Mouse (Mus musculus): ENCODE measurements around the gene Cerkl.

The Cerkl gene

GRCm38 (mm10) chr2:79443401-79443800, 13.2 kb downstream of the Cerkl start:
- in situ Hi-C loops (cut with MboI): no loop called here

- in situ Hi-C loops (cut with MboI): no loop called here
These were observed 13.7 kb downstream of the Cerkl start for GRCm38 (mm10) chr2:79442906-79443305.

GRCm38 (mm10) chr2:79442227-79442626, 14.4 kb downstream of the Cerkl start:
- in situ Hi-C loops (cut with MboI): no loop called here

- in situ Hi-C loops (cut with MboI): no loop called here
These were observed 26.5 kb downstream of the Cerkl start for GRCm38 (mm10) chr2:79430061-79430460.

- in situ Hi-C loops (cut with MboI): no loop called here
These were observed 26.9 kb downstream of the Cerkl start for GRCm38 (mm10) chr2:79429650-79430049.

- in situ Hi-C loops (cut with MboI): no loop called here
These were observed 27.5 kb downstream of the Cerkl start for GRCm38 (mm10) chr2:79429108-79429507.

- in situ Hi-C loops (cut with MboI): no loop called here
These were observed 27.9 kb downstream of the Cerkl start for GRCm38 (mm10) chr2:79428569-79429104.

GRCm38 (mm10) chr2:79428022-79428421, 28.6 kb downstream of the Cerkl start:
- in situ Hi-C loops (cut with MboI): no loop called here

GRCm38 (mm10) chr2:79421696-79422095, 34.9 kb downstream of the Cerkl start:
- in situ Hi-C loops (cut with MboI): no loop called here

- in situ Hi-C loops (cut with MboI): no loop called here
These were observed 42.1 kb downstream of the Cerkl start for GRCm38 (mm10) chr2:79414505-79414904.

- in situ Hi-C loops (cut with MboI): no loop called here
These were observed 45.7 kb downstream of the Cerkl start for GRCm38 (mm10) chr2:79410903-79411255.

- in situ Hi-C loops (cut with MboI): no loop called here
These were observed 46.2 kb downstream of the Cerkl start for GRCm38 (mm10) chr2:79410247-79410902.

- in situ Hi-C loops (cut with MboI): no loop called here
These were observed 50.8 kb downstream of the Cerkl start for GRCm38 (mm10) chr2:79405661-79406405.

GRCm38 (mm10) chr2:79400045-79400444, 56.5 kb downstream of the Cerkl start:
- in situ Hi-C loops (cut with MboI): no loop called here

GRCm38 (mm10) chr2:79399234-79400000, 57.2 kb downstream of the Cerkl start:
- in situ Hi-C loops (cut with MboI): no loop called here

- in situ Hi-C loops (cut with MboI): no loop called here
These were observed 57.8 kb downstream of the Cerkl start for GRCm38 (mm10) chr2:79398831-79399230.

GRCm38 (mm10) chr2:79398343-79398742, 58.2 kb downstream of the Cerkl start:
- in situ Hi-C loops (cut with MboI): no loop called here

- in situ Hi-C loops (cut with MboI): no loop called here
These were observed 59.5 kb downstream of the Cerkl start for GRCm38 (mm10) chr2:79397107-79397506.

GRCm38 (mm10) chr2:79379087-79380041, 77.2 kb downstream of the Cerkl start:
- in situ Hi-C loops (cut with MboI): no loop called here

- in situ Hi-C loops (cut with MboI): no loop called here
These were observed 78.1 kb downstream of the Cerkl start for GRCm38 (mm10) chr2:79378346-79379086.

All from mature B cell (primary cell).